Mouse (Mus musculus) heart, embryonic 14.5 days (tissue): Measurements from ENCODE around the gene Zfp319. TPM values are rescaled to one million over a fixed set of nuclear protein-coding genes. Genes with fewer than 3 reads are reported as not detected.

ENCODE experiments used
- ATAC-seq: fragments of 200-750 bp; cut with Nextera tagmentation; 2 replicates; pipeline ENCODE4 v1.8.0; 2017; ENCODE audit warnings: low read depth, moderate TSS enrichment; ENCODE audit not compliant: insufficient number of reproducible peaks, insufficient read depth, low FRiP score
- H3K27ac ChIP-seq, 2 experiments: fragments of 200-500 bp in 1 of 2; fragments of 300-500 bp in 1 of 2; sonication (generic) in 1 of 2; replicated peaks in 1 of 2; 2 replicates each; pipeline ENCODE4 v1.5.1; 2012 to 2014; ENCODE audit warnings: low read depth in 2 of 2, low read length in 2 of 2, control low read depth in 1 of 2, mild to moderate bottlenecking in 1 of 2, mixed read lengths in 1 of 2; ENCODE audit not compliant: control insufficient read depth in 1 of 2, insufficient read depth in 1 of 2
- H3K27me3 ChIP-seq: fragments of 300-500 bp; sonication (generic); 2 replicates; pipeline ENCODE4 v1.6.1; 2014; ENCODE audit warnings: mild to moderate bottlenecking, low read length, control low read depth; ENCODE audit not compliant: control insufficient read depth, insufficient read depth
- H3K36me3 ChIP-seq: fragments of 300-500 bp; sonication (generic); 2 replicates; pipeline ENCODE4 v1.6.1; 2014; ENCODE audit warnings: mild to moderate bottlenecking, control low read depth, low read length, mixed read lengths; ENCODE audit not compliant: control insufficient read depth, insufficient read depth
- H3K4me1 ChIP-seq, 2 experiments: fragments of 200-500 bp in 1 of 2; fragments of 300-500 bp in 1 of 2; sonication (generic) in 1 of 2; 2 replicates each; pipeline ENCODE4 v1.6.1; 2012 to 2014; ENCODE audit warnings: low read length in 2 of 2, control low read depth in 1 of 2, mixed read lengths in 1 of 2; ENCODE audit not compliant: control insufficient read depth in 2 of 2, insufficient read depth in 2 of 2
- H3K4me2 ChIP-seq: fragments of 300-500 bp; sonication (generic); 2 replicates; pipeline ENCODE4 v1.6.1; 2014; ENCODE audit warnings: mild to moderate bottlenecking, low read length
- H3K4me3 ChIP-seq, 2 experiments: fragments of 200-500 bp in 1 of 2; fragments of 300-500 bp in 1 of 2; sonication (generic) in 1 of 2; 2 replicates each; pipeline ENCODE4 v1.5.1; 2012 to 2014; ENCODE audit warnings: low read length in 2 of 2, mild to moderate bottlenecking in 2 of 2, control low read depth in 1 of 2, low read depth in 1 of 2, moderate library complexity in 1 of 2; ENCODE audit not compliant: control insufficient read depth in 1 of 2, insufficient read depth in 1 of 2
- H3K9ac ChIP-seq: fragments of 300-500 bp; sonication (generic); 2 replicates; pipeline ENCODE4 v1.6.1; 2014; ENCODE audit warnings: mild to moderate bottlenecking, low read length
- H3K9me3 ChIP-seq: fragments of 300-500 bp; sonication (generic); 2 replicates; pipeline ENCODE4 v1.6.1; 2016; ENCODE audit warnings: low read length, control low read depth; ENCODE audit not compliant: control insufficient read depth
- WGBS: fragments of 180-500 bp; shearing (Covaris S2); extraction: QIAGEN DNeasy Blood & Tissue Kit; methylation state at CpG from one replicate; pipeline ENCODE4 v1.1.7; 2014; 5-methylcytosine and 5-hydroxymethylcytosine counted together
- polyA plus RNA-seq: library from polyadenylated mRNA; unstranded; fragments of >200 nt; fragmentation: Nextera tagmentation; extraction: Ambion mirVana; gene quantifications from 2 replicates; pipeline ENCODE4 v1.2.1, GENCODE M21; 2014

Gene Zfp319
- polyA plus RNA-seq, 1 experiment from 2014 or later: 5.2 TPM

DNA sequence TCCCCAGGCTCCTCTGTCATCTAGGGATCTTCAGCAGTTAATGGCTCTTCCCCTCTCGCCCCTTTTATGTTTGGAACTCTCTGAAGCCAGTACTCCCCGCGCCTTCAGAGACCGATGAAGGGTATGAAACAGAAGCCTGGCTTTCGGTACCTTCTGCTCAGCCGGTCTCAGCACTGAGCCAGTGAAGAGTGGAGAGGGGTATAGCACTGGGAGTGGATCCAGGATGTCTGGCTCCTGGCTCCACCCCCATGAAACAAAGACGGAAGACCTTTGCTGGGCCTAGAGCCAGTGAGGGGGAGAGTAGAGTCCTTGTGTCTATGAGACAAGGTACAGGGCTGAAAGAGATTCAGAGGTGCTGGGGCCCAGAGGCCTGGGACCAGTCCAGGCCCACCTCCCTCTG, 37.9 kb downstream of the Zfp319 start:
- Histone ChIP-seq H3K4me2 (peak overlapping the region; percentile 53), H3K9me3 (no peaks in the 10 kb centered on the region), H3K27me3 (no peaks in the 10 kb centered on the region), H3K27ac (peak overlapping the region; percentile 52 to 73; a peak in 3 of 4 replicates), H3K36me3 (no peaks in the 10 kb centered on the region), H3K4me1 (peaks cover 5 to 11% of the 10 kb centered on the region in 2 experiments; a peak in 2 of 4 replicates), H3K9ac (peak overlapping the region; percentile 57), H3K4me3 (peak overlapping the region in 1 of 2 experiments; percentile 20; a peak in 2 of 4 replicates)
- peak; percentile 74; the same call in 1 of the 2 replicates for ATAC-seq
- WGBS: 54% methylated on average over 7 of the region's 7 CpGs

DNA sequence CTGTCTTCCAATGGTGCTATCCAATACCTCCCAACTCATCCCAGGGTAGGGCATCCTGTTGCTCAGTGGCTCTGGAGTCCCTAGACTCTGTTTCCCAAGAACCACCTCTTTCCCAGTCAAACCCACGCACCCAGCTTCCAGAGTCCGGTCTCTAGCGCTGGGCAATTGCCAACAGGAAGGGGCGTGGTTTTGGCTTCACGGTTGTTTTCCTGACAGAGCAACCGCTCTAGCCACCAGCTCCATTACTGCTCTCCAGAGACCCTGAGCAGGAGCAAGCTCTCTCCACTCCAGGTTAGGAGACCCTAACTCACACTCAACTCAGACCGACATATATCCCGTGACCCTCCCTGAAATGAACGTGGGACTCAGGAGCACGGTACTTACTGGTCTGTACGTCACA, 38.6 kb downstream of the Zfp319 start:
- ATAC-seq: peak; percentile 29; the same call in 1 of the 2 replicates
- Histone ChIP-seq H3K36me3 (no peaks in the 10 kb centered on the region), H3K4me2 (peak overlapping the region; percentile 53), H3K27me3 (no peaks in the 10 kb centered on the region), H3K9ac (peak overlapping the region; percentile 57; the same call in 1 of the 2 replicates), H3K4me1 (peaks cover 5 to 11% of the 10 kb centered on the region in 2 experiments; a peak in 2 of 4 replicates), H3K4me3 (peak overlapping the region in 1 of 2 experiments; percentile 20; a peak in 1 of 4 replicates), H3K9me3 (no peaks in the 10 kb centered on the region), H3K27ac (peak overlapping the region in 1 of 2 experiments; percentile 73; a peak in 2 of 4 replicates)
- 73% methylated on average over 11 of the region's 11 CpGs for WGBS

DNA sequence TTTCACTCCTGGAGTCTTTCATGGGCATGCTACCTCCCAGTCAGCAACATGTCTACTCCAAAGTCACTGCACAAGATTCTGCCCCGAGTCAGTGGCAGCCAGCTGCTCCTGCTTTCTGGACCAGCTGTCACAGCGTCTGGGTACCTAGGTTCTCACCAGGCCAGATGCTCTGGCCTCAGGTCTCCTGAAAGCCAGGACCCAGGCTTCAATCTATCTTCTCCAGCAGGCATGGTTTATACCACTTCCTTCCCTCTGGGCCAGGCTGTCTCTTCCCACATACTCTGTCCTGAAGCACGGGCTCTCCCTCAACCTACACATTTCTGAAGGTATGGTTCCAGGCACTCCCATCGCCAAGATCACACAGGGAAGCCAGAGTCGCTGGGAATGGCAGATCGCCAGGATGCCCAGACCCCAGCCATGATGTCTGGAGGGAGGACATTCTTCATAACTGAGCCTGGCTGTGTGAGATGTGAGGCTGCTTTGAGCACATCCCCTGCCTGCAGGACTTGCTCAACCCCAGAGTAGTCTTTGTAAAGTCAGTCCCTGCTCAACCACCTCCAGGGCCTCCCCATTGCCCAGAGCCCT, 42.6 kb downstream of the Zfp319 start:
- Histone ChIP-seq H3K9ac (0 out of 2 replicates have a peak overlapping the region, but pooled peaks have one; percentile 25), H3K36me3 (no peaks in the 10 kb centered on the region), H3K27ac (no peak overlapping the region), H3K4me2 (no peak overlapping the region), H3K9me3 (no peaks in the 10 kb centered on the region), H3K4me3 (no peak overlapping the region), H3K27me3 (no peaks in the 10 kb centered on the region), H3K4me1 (peaks cover 5 to 10% of the 10 kb centered on the region in 2 experiments; a peak in 2 of 4 replicates)
- 54% methylated on average over 6 of the region's 6 CpGs for WGBS
- no peak for ATAC-seq

DNA sequence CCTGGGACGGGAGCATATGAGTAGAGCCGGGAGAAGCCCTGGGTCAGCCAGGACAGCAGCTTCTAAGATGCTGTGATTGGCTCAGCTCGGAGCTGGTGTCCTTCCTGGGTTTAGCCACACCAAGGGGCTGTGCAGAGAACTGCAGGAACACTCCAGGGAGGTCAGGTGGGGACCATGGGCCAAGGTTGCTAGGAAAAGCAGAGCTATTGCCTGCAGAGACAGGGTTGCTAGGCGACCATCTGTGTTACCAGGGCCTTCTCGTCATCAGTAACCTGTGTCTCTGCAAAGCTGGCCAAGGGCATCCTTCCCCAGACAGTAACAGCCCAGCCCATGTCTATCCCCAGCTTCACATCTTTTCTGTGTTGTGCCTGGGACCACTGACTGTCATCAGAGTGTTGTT, 50.3 kb downstream of the Zfp319 start:
- H3K9me3 ChIP-seq: no peaks in the 10 kb centered on the region
- no peaks in the 10 kb centered on the region for H3K36me3 ChIP-seq
- H3K27ac ChIP-seq: no peak overlapping the region
- no peaks in the 10 kb centered on the region for H3K27me3 ChIP-seq
- no peak overlapping the region for H3K4me3 ChIP-seq
- H3K4me2 ChIP-seq: no peak overlapping the region
- peaks cover 0 to 5% of the 10 kb centered on the region in 2 experiments; a peak in 3 of 4 replicates for H3K4me1 ChIP-seq
- no peak for ATAC-seq
- H3K9ac ChIP-seq: no peak overlapping the region
- 58% methylated on average over 5 of the region's 5 CpGs for WGBS

Other genes starting within 250 kb of the Zfp319 start
- gene Kifc3, start 129.1 kb downstream of the Zfp319 start, polyA plus RNA-seq: 8.7 and 9.3 TPM in 2 replicates
- gene Cngb1, start 25.4 kb downstream of the Zfp319 start, polyA plus RNA-seq: 0.71 and 1.00 TPM in 2 replicates
- gene Tepp, start 21.4 kb downstream of the Zfp319 start, polyA plus RNA-seq: 0.40 TPM in 1 of 2 replicates, not detected in the other
- 24.9 and 26.1 TPM in 2 replicates for gene Usb1, start 334 bp upstream of the Zfp319 start, polyA plus RNA-seq
- 49.7 and 58.5 TPM in 2 replicates for gene Mmp15, start 20.3 kb upstream of the Zfp319 start, polyA plus RNA-seq
- gene Cfap20, start 102.9 kb upstream of the Zfp319 start, polyA plus RNA-seq: 184 and 195 TPM in 2 replicates
- 16.7 and 17.4 TPM in 2 replicates for gene Csnk2a2, start 158.1 kb upstream of the Zfp319 start, polyA plus RNA-seq
- 2.4 and 2.8 TPM in 2 replicates for gene Ccdc113, start 202.1 kb upstream of the Zfp319 start, polyA plus RNA-seq
- gene Prss54, start 244.4 kb upstream of the Zfp319 start, polyA plus RNA-seq: not detected in 2 replicates